In genomic region chr7:37586694-37587093, GRCm38 (mm10) we compare ENCODE assay signal across 13 mouse cellular contexts.
"Had no signal": no experiment of that assay in that cellular context is flagged by ENCODE, and none has a peak within 500 bp of the region (broad histone marks: within the 10 kb centered on the region; RNA-seq: fewer than 3 reads in every experiment).

No protein-coding gene starts in this region.

- DNase-seq: kidney, adult 18-20 months; kidney, postnatal 14 days; liver; liver, embryonic 13.5 days; lung, adult 18-20 months; midbrain, embryonic 14.5 days; right cerebral cortex, adult 18-20 months; right cerebral cortex, postnatal 25 days; thymus, postnatal 4 days had no signal

- H3K4me2 ChIP-seq: kidney, embryonic 15.5 days; limb, embryonic 12.5 days; liver, embryonic 13.5 days; neural tube, embryonic 12.5 days had no signal

- H3K4me1 ChIP-seq: kidney, embryonic 15.5 days; liver, embryonic 13.5 days; neural tube, embryonic 12.5 days had no signal

- H3K4me3 ChIP-seq: kidney, embryonic 15.5 days; limb, embryonic 12.5 days; liver, embryonic 13.5 days; myocyte; neural tube, embryonic 12.5 days had no signal

- H3K9me3 ChIP-seq: kidney, embryonic 15.5 days; limb, embryonic 12.5 days; liver, embryonic 13.5 days; neural tube, embryonic 12.5 days had no signal

- H3K36me3 ChIP-seq: kidney, embryonic 15.5 days; limb, embryonic 12.5 days; liver, embryonic 13.5 days; neural tube, embryonic 12.5 days had no signal

- H3K9ac ChIP-seq: kidney, embryonic 15.5 days; limb, embryonic 12.5 days; liver, embryonic 13.5 days; neural tube, embryonic 12.5 days had no signal

- H3K27me3 ChIP-seq: kidney, embryonic 15.5 days; limb, embryonic 12.5 days; liver, embryonic 13.5 days; neural tube, embryonic 12.5 days had no signal

- H3K27ac ChIP-seq: kidney, embryonic 15.5 days; limb, embryonic 12.5 days; liver, embryonic 13.5 days; neural tube, embryonic 12.5 days had no signal
